Mouse (Mus musculus): ENCODE results near the gene Ino80e.

- TF ChIP-seq CTCF (IDR thresholded peaks at IDR 0.05; ENCODE audit: low read depth, low read length) (no peak), TAL1 (conservative IDR thresholded peaks at IDR 0.05; ENCODE audit: low read depth, low read length) (no peak), GATA1 (IDR thresholded peaks at IDR 0.05; ENCODE audit: borderline replicate concordance, low read length) (no peak), POLR2AphosphoS5 (IDR thresholded peaks at IDR 0.05; ENCODE audit: insufficient replicate concordance, low read depth, low read length) (no peak), GATA2 (IDR thresholded peaks at IDR 0.05; ENCODE audit: borderline replicate concordance, low read depth, low read length) (no peak)
Observed at GRCm38 (mm10) chr7:126884286-126885164, 22.3 kb upstream of the Ino80e start, which contains the start of gene Taok2.

All from G1E (cell line).